Mouse (Mus musculus) kidney, postnatal 10 days (tissue): ENCODE data around the gene Me1.

ENCODE experiments used
- DNase-seq: peaks from one replicate; pipeline ENCODE4 v3.0.0; 2021; ENCODE audit warnings: mixed read lengths

Gene Me1

GRCm38 (mm10) chr9:86695818-86696261 lies at the start of gene Me1:
Me1 (minus strand) TSS chr9:86695953.
- peak; percentile 71 for DNase-seq

GRCm38 (mm10) chr9:86744041-86744440 lies 48.3 kb upstream of the Me1 start:
- no peak for DNase-seq

DNA sequence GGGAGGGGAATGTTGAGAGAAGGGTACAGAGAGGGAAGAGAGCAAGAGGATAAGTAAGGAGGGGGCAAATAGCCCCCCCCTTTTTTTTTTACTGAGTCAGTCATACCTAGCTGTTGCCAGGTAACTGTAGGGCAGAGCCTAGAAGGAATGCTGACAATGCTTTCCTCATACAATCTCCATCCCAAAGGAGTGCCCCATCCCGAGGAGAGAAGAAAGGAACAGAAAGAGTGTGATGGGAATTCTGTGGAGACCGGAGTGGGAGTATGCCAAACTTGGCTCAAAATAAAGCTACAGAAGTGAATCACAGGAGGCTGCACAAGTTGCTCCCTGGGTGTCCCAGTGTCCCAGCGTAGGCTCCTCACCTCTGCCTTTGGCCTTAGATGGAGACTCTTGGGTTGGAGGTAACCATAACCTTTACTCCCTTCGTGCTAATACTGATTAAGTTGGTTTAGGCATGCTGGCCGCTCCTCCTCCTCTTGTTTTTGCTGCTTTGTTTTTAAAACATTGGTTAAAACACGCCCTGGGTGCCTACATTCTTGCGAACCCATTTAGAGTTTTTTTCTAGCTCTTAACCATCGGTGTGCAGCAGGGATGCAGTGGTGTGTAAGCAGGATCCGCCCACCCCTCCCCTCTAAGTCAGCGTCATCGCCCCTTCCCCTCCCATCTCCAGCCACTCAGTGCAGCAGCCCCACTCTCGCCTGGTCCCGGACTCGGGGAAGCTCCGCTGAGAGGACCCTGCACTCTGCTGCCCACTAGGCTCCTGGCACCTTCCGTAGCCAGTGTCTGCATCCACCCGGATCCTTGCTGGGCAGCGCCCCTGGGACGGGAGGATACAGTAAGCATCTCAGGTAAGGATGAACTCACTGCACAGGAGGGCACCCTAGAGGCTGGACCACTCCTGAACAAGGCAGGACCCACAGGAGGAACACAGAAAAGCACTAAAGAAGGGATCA lies 47.5 kb upstream of the Me1 start, which contains the start of gene Prss35:
Prss35 (plus strand) TSS at position 691 of the 953 bp plus-strand sequence.
- peak; percentile 48 for DNase-seq

- DNase-seq, result no peak
Measured at GRCm38 (mm10) chr9:86739971-86740370, 44.2 kb upstream of the Me1 start.

GRCm38 (mm10) chr9:86738801-86739200 lies 43.0 kb upstream of the Me1 start:
- no peak for DNase-seq

DNA sequence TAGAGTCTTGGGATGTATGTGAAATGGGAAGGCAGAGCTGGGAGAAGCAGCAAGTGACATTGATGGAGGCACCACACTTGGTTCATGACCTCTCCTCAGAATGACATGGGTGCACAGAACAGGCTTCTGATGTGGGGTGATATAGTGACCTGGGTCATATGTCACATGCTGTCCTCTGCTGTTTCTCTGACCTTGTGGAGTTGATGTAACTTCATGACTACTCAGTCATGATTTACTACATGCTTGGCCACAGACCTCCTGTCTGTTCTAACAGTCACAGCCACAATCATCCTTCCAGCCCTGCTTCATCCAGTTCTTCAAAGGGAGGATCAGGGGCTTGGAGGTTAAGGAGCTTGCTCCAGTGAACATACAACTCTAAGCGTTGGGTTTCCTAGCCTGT lies 42.3 kb upstream of the Me1 start:
- no peak for DNase-seq

GRCm38 (mm10) chr9:86736991-86737390 lies 41.2 kb upstream of the Me1 start:
- DNase-seq, result no peak

DNA sequence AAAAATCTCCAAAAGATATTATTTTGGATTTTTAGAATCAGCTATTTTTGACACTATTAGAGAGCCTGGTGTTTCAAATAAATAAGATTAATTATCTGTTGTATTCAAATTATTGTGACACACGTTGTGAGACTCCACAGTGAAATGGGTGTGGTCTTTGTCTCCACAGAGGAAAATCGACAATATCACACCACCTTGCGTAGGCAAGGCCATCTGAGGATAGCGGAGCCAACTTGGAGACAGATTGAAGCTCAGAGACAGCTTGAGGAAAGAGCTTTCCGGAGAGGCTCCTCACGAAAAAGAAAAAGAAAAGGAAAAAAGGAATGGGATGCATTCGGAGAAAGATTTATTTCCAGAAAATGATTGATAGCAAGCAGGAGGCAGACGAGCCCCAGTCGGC lies 39.0 kb upstream of the Me1 start:
- no peak for DNase-seq

GRCm38 (mm10) chr9:86734357-86734756 lies 38.6 kb upstream of the Me1 start:
- DNase-seq, result no peak

GRCm38 (mm10) chr9:86729811-86730210 lies 34.1 kb upstream of the Me1 start:
- DNase-seq, result no peak

GRCm38 (mm10) chr9:86729084-86729483 lies 33.3 kb upstream of the Me1 start:
- DNase-seq, result no peak

DNA sequence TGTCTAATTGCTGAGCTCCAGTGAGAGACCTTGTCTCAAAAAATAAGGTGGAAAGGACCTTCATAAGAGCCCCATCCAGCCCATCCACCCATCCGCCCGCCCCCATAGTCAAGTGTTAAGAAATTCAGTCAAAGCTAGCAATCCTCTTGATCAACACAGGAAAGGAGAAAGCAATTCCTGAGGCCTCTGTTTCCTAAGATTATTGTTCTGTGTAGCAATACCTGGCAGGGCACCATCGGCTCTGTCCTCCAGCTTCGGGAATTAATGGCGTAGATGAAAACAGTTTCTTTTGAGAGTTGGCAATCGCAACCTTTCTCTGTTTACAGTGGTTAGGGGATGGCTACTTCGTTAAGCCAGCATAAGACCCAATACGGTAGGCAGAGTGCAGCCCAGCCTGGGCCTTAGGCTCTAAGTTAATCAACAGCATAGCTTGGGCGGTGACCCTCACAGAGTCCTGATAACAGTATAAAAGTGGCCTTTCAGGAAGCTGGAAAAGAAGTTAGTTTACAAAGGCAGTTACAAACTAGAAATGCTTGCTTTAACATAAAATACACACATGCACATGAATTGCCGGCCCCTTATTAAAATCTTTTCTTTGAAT lies 32.6 kb upstream of the Me1 start:
- no peak for DNase-seq

GRCm38 (mm10) chr9:86726381-86726720 lies 30.6 kb upstream of the Me1 start:
- no peak for DNase-seq

GRCm38 (mm10) chr9:86725604-86726380 lies 30.0 kb upstream of the Me1 start:
- DNase-seq, result no peak

GRCm38 (mm10) chr9:86725066-86725465 lies 29.3 kb upstream of the Me1 start:
- DNase-seq, result no peak

GRCm38 (mm10) chr9:86720794-86721193 lies 25.0 kb upstream of the Me1 start:
- no peak for DNase-seq

GRCm38 (mm10) chr9:86720227-86720626 lies 24.5 kb upstream of the Me1 start:
- no peak for DNase-seq

- DNase-seq, result no peak
Measured at GRCm38 (mm10) chr9:86717119-86717518, 21.4 kb upstream of the Me1 start.

GRCm38 (mm10) chr9:86716540-86716939 lies 20.8 kb upstream of the Me1 start:
- DNase-seq, result no peak

- no peak for DNase-seq
Measured at GRCm38 (mm10) chr9:86714089-86714488, 18.3 kb upstream of the Me1 start.

DNA sequence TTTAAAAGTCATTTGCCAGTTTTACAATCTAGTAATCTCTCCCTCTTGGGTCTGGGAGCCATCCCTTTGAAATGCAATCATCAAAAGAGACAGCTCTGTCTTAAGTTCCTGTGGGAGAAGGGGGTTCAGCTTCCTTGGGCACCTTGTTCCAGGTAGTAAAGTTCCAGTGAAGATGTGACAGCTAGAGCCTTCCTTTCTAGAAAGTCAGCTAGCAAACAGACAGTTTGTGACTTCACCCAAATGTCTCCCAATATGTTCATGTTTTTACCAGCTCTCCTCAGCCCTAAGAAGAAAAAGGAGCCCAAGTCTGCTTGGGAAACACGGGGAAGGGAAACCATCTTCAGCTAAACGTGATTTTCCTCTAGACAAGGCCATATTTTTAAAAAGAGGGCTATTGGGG lies 16.9 kb upstream of the Me1 start:
- no peak for DNase-seq

DNA sequence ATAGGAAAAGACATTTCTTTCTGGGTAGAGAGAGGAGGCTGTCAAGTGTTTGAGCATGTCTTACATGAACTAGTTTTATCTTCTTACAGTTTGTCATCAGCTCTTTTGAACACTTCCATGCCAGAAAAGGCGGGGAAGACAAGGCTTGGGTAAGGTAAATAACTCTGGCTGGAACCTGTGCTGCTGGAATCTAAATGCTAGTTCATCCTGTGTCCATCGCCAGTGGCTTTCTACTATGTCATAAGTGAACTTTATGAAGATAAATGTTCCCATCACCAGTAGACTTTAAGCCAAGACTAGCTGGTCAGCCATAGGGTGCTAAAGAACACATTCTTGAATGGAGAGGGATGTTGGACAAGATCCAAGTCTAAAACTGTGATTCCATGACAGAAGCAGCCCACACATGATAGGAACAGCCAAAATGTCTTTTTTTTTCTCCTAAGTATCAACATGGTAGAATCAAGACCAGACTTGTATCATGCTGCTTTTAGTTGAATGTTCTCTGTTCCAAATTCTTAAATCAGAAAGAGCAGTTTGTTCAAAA lies 14.4 kb upstream of the Me1 start:
- no peak for DNase-seq

- DNase-seq, result no peak
Measured at GRCm38 (mm10) chr9:86708921-86709320, 13.2 kb upstream of the Me1 start.
